Mouse (Mus musculus): ENCODE results near the gene AF366264. TPM values are rescaled to one million over a fixed set of nuclear protein-coding genes. Genes with fewer than 3 reads are reported as not detected.
"Not testable (repeated sequence)": the region's sequence is repeated elsewhere in the genome, so short reads cannot be mapped to it uniquely, and the experiment has no call there.

AF366264 gene
- polyA plus RNA-seq (2015; fragmentation: Nextera tagmentation; extraction: Ambion mirVana), result not detected in 2 replicates

GRCm38 (mm10) chr8:13838289-13838688 is at the start of gene AF366264:
TSS of gene AF366264 (minus strand) at chr8:13838389.
- ATAC-seq; H3K4me3 ChIP-seq (ENCODE audit: low read depth, low read length); H3K9ac ChIP-seq (replicated peaks; ENCODE audit: low read depth); H3K27me3 ChIP-seq (replicated peaks; ENCODE audit: insufficient read depth, low read length); H3K4me1 ChIP-seq (ENCODE audit: insufficient read depth, low read depth, low read length); H3K4me2 ChIP-seq (replicated peaks; ENCODE audit: low read depth, low read length); H3K9me3 ChIP-seq (ENCODE audit: low read length); DNase-seq (ENCODE audit: low spot score); H3K27ac ChIP-seq (ENCODE audit: low read length); H3K36me3 ChIP-seq (ENCODE audit: insufficient read depth, low read length): not testable (repeated sequence)
- 88% methylated on average over 5 of the region's 5 CpGs for WGBS

- not testable (repeated sequence) for H3K27me3 ChIP-seq (replicated peaks; ENCODE audit: insufficient read depth, low read length); H3K4me3 ChIP-seq (ENCODE audit: low read depth, low read length); H3K4me1 ChIP-seq (ENCODE audit: insufficient read depth, low read depth, low read length); DNase-seq (ENCODE audit: low spot score); ATAC-seq; H3K9ac ChIP-seq (replicated peaks; ENCODE audit: low read depth); H3K4me2 ChIP-seq (replicated peaks; ENCODE audit: low read depth, low read length); H3K9me3 ChIP-seq (ENCODE audit: low read length); H3K27ac ChIP-seq (ENCODE audit: low read length); H3K36me3 ChIP-seq (ENCODE audit: insufficient read depth, low read length)
- 75% methylated on average over 1 of the region's 1 CpGs for WGBS
These were observed 5.1 kb upstream of the AF366264 start for GRCm38 (mm10) chr8:13843286-13843685.

GRCm38 (mm10) chr8:13828598-13829172 is 9.5 kb downstream of the AF366264 start:
- H3K9ac ChIP-seq (replicated peaks; ENCODE audit: low read depth), result no peak overlapping the region
- 42% methylated on average over 7 of the region's 7 CpGs for WGBS
- ATAC-seq (peak; percentile 96), DNase-seq (ENCODE audit: low spot score) (peak; percentile 83)
- no peaks in the 10 kb centered on the region for H3K9me3 ChIP-seq (ENCODE audit: low read length)
- H3K4me1 ChIP-seq (ENCODE audit: insufficient read depth, low read depth, low read length), result no peaks in the 10 kb centered on the region
- H3K27ac ChIP-seq (ENCODE audit: low read length), result no peak overlapping the region
- TF ChIP-seq EP300 (IDR thresholded peaks at IDR 0.05) (peak; percentile 70), CTCF (IDR thresholded peaks at IDR 0.05) (no peak)
- H3K27me3 ChIP-seq (replicated peaks; ENCODE audit: insufficient read depth, low read length), result no peaks in the 10 kb centered on the region
- H3K36me3 ChIP-seq (ENCODE audit: insufficient read depth, low read length), result no peaks in the 10 kb centered on the region
- no peak overlapping the region for H3K4me2 ChIP-seq (replicated peaks; ENCODE audit: low read depth, low read length)
- no peak overlapping the region for H3K4me3 ChIP-seq (ENCODE audit: low read depth, low read length)

- TF ChIP-seq CTCF (IDR thresholded peaks at IDR 0.05), result no peak
- TF ChIP-seq EP300 (IDR thresholded peaks at IDR 0.05), result no peak
- peaks cover 5% of the 10 kb centered on the region; the same call in 1 of the 2 replicates for H3K4me1 ChIP-seq (ENCODE audit: insufficient read depth, low read depth, low read length)
- DNase-seq (ENCODE audit: low spot score), result no peak
- H3K27me3 ChIP-seq (replicated peaks; ENCODE audit: insufficient read depth, low read length), result no peaks in the 10 kb centered on the region
- H3K4me3 ChIP-seq (ENCODE audit: low read depth, low read length), result no peak overlapping the region
- ATAC-seq, result no peak
- H3K4me2 ChIP-seq (replicated peaks; ENCODE audit: low read depth, low read length), result no peak overlapping the region
- no peaks in the 10 kb centered on the region for H3K9me3 ChIP-seq (ENCODE audit: low read length)
- 88% methylated on average over 5 of the region's 5 CpGs for WGBS
- H3K36me3 ChIP-seq (ENCODE audit: insufficient read depth, low read length), result peaks cover 17% of the 10 kb centered on the region
- H3K27ac ChIP-seq (ENCODE audit: low read length), result no peak overlapping the region
- no peak overlapping the region for H3K9ac ChIP-seq (replicated peaks; ENCODE audit: low read depth)
These were observed 38.6 kb downstream of the AF366264 start for GRCm38 (mm10) chr8:13799566-13799965.

GRCm38 (mm10) chr8:13797676-13798075 is 40.5 kb downstream of the AF366264 start:
- Histone ChIP-seq H3K27me3 (replicated peaks; ENCODE audit: insufficient read depth, low read length) (no peaks in the 10 kb centered on the region), H3K4me3 (ENCODE audit: low read depth, low read length) (no peak overlapping the region), H3K36me3 (ENCODE audit: insufficient read depth, low read length) (peaks cover 26% of the 10 kb centered on the region), H3K4me2 (replicated peaks; ENCODE audit: low read depth, low read length) (no peak overlapping the region), H3K9ac (replicated peaks; ENCODE audit: low read depth) (no peak overlapping the region), H3K4me1 (ENCODE audit: insufficient read depth, low read depth, low read length) (peaks cover 5% of the 10 kb centered on the region; the same call in 1 of the 2 replicates), H3K27ac (ENCODE audit: low read length) (no peak overlapping the region), H3K9me3 (ENCODE audit: low read length) (no peaks in the 10 kb centered on the region)
- 94% methylated on average over 5 of the region's 5 CpGs for WGBS
- DNase-seq (ENCODE audit: low spot score), result no peak
- no peak for ATAC-seq
- TF ChIP-seq EP300 (IDR thresholded peaks at IDR 0.05), result no peak
- TF ChIP-seq CTCF (IDR thresholded peaks at IDR 0.05), result no peak

- no peak overlapping the region for H3K9ac ChIP-seq (replicated peaks; ENCODE audit: low read depth)
- peaks cover 35% of the 10 kb centered on the region for H3K36me3 ChIP-seq (ENCODE audit: insufficient read depth, low read length)
- no peak overlapping the region for H3K4me3 ChIP-seq (ENCODE audit: low read depth, low read length)
- TF ChIP-seq CTCF (IDR thresholded peaks at IDR 0.05) (no peak), EP300 (IDR thresholded peaks at IDR 0.05) (no peak)
- WGBS, result 92% methylated on average over 11 of the region's 11 CpGs
- H3K4me1 ChIP-seq (ENCODE audit: insufficient read depth, low read depth, low read length), result no peaks in the 10 kb centered on the region
- H3K27me3 ChIP-seq (replicated peaks; ENCODE audit: insufficient read depth, low read length), result no peaks in the 10 kb centered on the region
- DNase-seq (ENCODE audit: low spot score) (no peak), ATAC-seq (no peak)
- no peaks in the 10 kb centered on the region for H3K9me3 ChIP-seq (ENCODE audit: low read length)
- no peak overlapping the region for H3K27ac ChIP-seq (ENCODE audit: low read length)
- H3K4me2 ChIP-seq (replicated peaks; ENCODE audit: low read depth, low read length), result no peak overlapping the region
These were observed 44.5 kb downstream of the AF366264 start for GRCm38 (mm10) chr8:13793746-13794101.

Data from lung, postnatal 0 days (tissue).